Mouse (Mus musculus): Measurements from ENCODE around the gene Tnip3. TPM values are rescaled to one million over a fixed set of nuclear protein-coding genes. Genes with fewer than 3 reads are reported as not detected.

Gene Tnip3
- polyA plus RNA-seq, 1 experiment from 2014 or later = 0.10 TPM

- no peak overlapping the region for H3K4me3 ChIP-seq (replicated peaks)
- H3K9me3 ChIP-seq = no peaks in the 10 kb centered on the region
- no peaks in the 10 kb centered on the region for H3K36me3 ChIP-seq
- whole genome bisulfite sequencing = 48% methylated on average over 2 of the region's 2 CpGs
- no peaks in the 10 kb centered on the region for H3K27me3 ChIP-seq (replicated peaks)
- no peak overlapping the region for H3K9ac ChIP-seq
- H3K27ac ChIP-seq = no peak overlapping the region
- no peak overlapping the region for H3K4me2 ChIP-seq
- no peak for ATAC-seq (ENCODE audit: insufficient read depth, low FRiP score, low read depth)
- no peaks in the 10 kb centered on the region for H3K4me1 ChIP-seq
These were observed 15.0 kb downstream of the Tnip3 start for GRCm38 (mm10) chr6:65540138-65540537.

- ATAC-seq (ENCODE audit: insufficient read depth, low FRiP score, low read depth) = no peak
- H3K9ac ChIP-seq = no peak overlapping the region
- no peaks in the 10 kb centered on the region for H3K27me3 ChIP-seq (replicated peaks)
- H3K4me1 ChIP-seq = no peaks in the 10 kb centered on the region
- H3K4me3 ChIP-seq (replicated peaks) = no peak overlapping the region
- no peaks in the 10 kb centered on the region for H3K36me3 ChIP-seq
- H3K4me2 ChIP-seq = no peak overlapping the region
- H3K27ac ChIP-seq = no peak overlapping the region
- no peaks in the 10 kb centered on the region for H3K9me3 ChIP-seq
- WGBS = 69% methylated on average over 3 of the region's 3 CpGs
These were observed 16.0 kb downstream of the Tnip3 start for GRCm38 (mm10) chr6:65541094-65541493.

- no peak for ATAC-seq (ENCODE audit: insufficient read depth, low FRiP score, low read depth)
- no peaks in the 10 kb centered on the region for H3K36me3 ChIP-seq
These were observed 17.3 kb downstream of the Tnip3 start for GRCm38 (mm10) chr6:65542391-65542790.

DNA sequence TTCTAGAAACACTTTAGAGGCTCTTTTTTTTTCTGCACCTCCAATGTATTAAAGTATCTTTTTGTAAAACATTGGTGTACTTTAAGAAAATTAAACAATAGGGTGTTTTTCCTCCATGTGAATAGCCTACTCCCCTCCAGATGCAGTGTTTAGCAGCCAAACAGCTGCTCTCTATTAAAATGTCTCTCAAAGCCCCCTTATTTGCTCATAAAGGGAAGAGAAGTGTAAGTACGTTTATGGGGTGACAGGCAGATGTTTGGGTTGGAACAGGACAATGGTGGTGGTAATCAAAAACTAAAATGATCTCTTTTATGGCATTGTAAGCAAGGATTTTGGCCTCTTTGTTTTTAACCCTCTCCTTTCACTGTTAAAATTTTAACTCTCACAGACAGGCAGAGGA lies 17.8 kb downstream of the Tnip3 start:
- Histone ChIP-seq H3K4me3 (replicated peaks) (no peak overlapping the region), H3K36me3 (no peaks in the 10 kb centered on the region), H3K4me2 (no peak overlapping the region), H3K9me3 (no peaks in the 10 kb centered on the region), H3K27ac (no peak overlapping the region), H3K9ac (no peak overlapping the region), H3K4me1 (no peaks in the 10 kb centered on the region), H3K27me3 (replicated peaks) (no peaks in the 10 kb centered on the region)
- no peak for ATAC-seq (ENCODE audit: insufficient read depth, low FRiP score, low read depth)
- WGBS = 33% methylated on average over 1 of the region's 1 CpGs

More at GRCm38 (mm10) chr6:65542391-65542790, 17.3 kb downstream of the Tnip3 start:
- Histone ChIP-seq H3K9ac (no peak overlapping the region), H3K4me1 (no peaks in the 10 kb centered on the region), H3K27ac (no peak overlapping the region), H3K4me2 (no peak overlapping the region), H3K4me3 (replicated peaks) (no peak overlapping the region), H3K9me3 (no peaks in the 10 kb centered on the region), H3K27me3 (replicated peaks) (no peaks in the 10 kb centered on the region)
- 36% methylated on average over 3 of the region's 3 CpGs for WGBS

DNA sequence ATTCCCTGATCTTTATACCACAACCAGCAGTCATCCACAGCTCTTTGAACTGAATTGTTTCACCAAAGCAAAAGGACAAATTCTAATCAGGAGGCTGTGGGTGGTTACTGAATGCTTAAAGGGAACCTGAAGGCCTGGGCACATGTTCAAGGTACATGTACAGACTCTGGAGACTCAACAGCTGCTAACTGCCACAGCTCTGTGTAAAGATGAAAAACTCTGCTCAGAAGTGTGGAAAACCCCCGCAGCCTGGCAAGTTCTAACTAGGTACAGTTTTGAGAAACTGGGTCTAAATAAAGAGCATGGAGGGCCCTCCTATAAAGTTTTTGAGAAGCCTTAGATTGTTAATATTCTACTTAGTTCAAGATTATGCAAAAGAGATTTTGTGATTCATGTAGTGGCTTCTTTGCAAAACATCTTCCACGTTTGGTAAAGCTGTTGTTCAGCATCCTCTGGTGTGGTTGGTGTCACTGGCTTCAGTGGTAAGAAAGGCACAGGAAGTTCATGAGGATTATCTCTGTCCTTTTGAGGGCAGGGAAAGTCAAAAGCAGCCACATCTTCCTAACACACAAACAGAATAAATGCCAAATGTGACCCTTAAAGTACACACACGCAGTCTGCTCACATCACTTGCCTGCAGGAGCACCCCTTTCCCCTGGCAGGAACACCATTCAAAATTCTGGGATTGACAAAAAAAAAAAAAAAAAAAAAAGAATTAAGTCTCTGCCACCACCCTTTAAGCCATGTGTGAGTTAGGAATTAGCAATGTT lies 39.0 kb downstream of the Tnip3 start:
- no peaks in the 10 kb centered on the region for H3K9me3 ChIP-seq
- no peaks in the 10 kb centered on the region for H3K36me3 ChIP-seq
- ATAC-seq (ENCODE audit: insufficient read depth, low FRiP score, low read depth) = no peak
- H3K4me1 ChIP-seq = no peaks in the 10 kb centered on the region
- H3K9ac ChIP-seq = no peak overlapping the region
- H3K27me3 ChIP-seq (replicated peaks) = no peaks in the 10 kb centered on the region
- H3K27ac ChIP-seq = no peak overlapping the region
- no peak overlapping the region for H3K4me2 ChIP-seq
- WGBS = 71% methylated on average over 3 of the region's 3 CpGs
- H3K4me3 ChIP-seq (replicated peaks) = no peak overlapping the region

DNA sequence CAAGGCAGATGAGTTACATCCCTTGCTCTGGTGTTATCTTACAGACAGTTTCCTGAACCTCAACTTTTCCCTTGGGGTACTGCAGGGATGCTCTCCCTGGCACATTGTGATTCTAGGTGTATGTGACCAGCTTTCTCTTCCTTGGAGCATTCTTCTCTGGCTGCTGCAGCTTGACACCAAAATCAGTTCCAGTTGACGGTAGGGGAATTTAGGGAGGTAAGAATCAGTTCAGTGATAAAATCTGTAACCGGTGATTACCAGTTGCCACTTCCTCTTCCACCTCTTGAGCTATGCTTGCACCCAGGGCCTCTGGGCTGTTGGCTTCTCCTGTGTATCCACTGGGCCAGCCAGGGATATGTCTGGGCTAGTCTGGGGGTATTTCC lies 39.5 kb downstream of the Tnip3 start:
- 63% methylated on average over 2 of the region's 2 CpGs for whole genome bisulfite sequencing
- no peak overlapping the region for H3K4me2 ChIP-seq
- no peaks in the 10 kb centered on the region for H3K27me3 ChIP-seq (replicated peaks)

DNA sequence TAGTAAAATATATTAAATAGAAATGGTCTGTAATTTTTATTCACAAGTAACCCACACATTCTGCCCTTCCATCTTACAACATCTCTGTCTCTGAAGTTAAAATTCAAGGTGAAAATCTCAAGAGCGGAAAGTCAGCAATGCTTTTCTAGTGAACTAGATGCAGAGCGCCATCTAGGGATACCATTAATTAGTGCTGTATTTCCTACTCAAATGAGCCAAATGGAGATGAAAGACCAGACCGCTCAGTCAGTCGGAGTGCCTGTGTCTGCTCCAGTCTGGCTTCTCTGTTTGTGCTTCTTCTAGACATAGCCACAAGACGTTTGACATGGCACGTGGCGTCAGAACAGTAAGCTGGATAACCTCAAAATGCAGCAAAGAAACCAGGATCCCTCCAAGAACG lies 44.6 kb downstream of the Tnip3 start:
- no peak overlapping the region for H3K9ac ChIP-seq
- no peak overlapping the region for H3K4me2 ChIP-seq
- H3K36me3 ChIP-seq = no peaks in the 10 kb centered on the region
- H3K4me1 ChIP-seq = no peaks in the 10 kb centered on the region
- WGBS = 28% methylated on average over 8 of the region's 8 CpGs
- no peaks in the 10 kb centered on the region for H3K27me3 ChIP-seq (replicated peaks)
- no peaks in the 10 kb centered on the region for H3K9me3 ChIP-seq
- ATAC-seq (ENCODE audit: insufficient read depth, low FRiP score, low read depth) = no peak
- H3K27ac ChIP-seq = no peak overlapping the region
- H3K4me3 ChIP-seq (replicated peaks) = no peak overlapping the region

More for the DNA sequence above, 39.5 kb downstream of the Tnip3 start:
- Histone ChIP-seq H3K9ac (no peak overlapping the region), H3K4me1 (no peaks in the 10 kb centered on the region), H3K27ac (no peak overlapping the region), H3K9me3 (no peaks in the 10 kb centered on the region), H3K36me3 (no peaks in the 10 kb centered on the region), H3K4me3 (replicated peaks) (no peak overlapping the region)
- no peak for ATAC-seq (ENCODE audit: insufficient read depth, low FRiP score, low read depth)

GRCm38 (mm10) chr6:65578151-65578973 lies 53.2 kb downstream of the Tnip3 start:
- Histone ChIP-seq H3K36me3 (no peaks in the 10 kb centered on the region), H3K9me3 (no peaks in the 10 kb centered on the region), H3K4me2 (no peak overlapping the region), H3K27me3 (replicated peaks) (no peaks in the 10 kb centered on the region), H3K4me1 (no peaks in the 10 kb centered on the region), H3K4me3 (replicated peaks) (no peak overlapping the region), H3K27ac (no peak overlapping the region), H3K9ac (no peak overlapping the region)
- ATAC-seq (ENCODE audit: insufficient read depth, low FRiP score, low read depth) = no peak
- WGBS = 56% methylated on average over 8 of the region's 8 CpGs

- 71% methylated on average over 4 of the region's 4 CpGs for WGBS
- Histone ChIP-seq H3K27me3 (replicated peaks) (no peaks in the 10 kb centered on the region), H3K27ac (no peak overlapping the region), H3K4me2 (no peak overlapping the region), H3K9ac (no peak overlapping the region), H3K4me3 (replicated peaks) (no peak overlapping the region), H3K9me3 (no peaks in the 10 kb centered on the region), H3K4me1 (no peaks in the 10 kb centered on the region), H3K36me3 (no peaks in the 10 kb centered on the region)
- ATAC-seq (ENCODE audit: insufficient read depth, low FRiP score, low read depth) = no peak
These were observed 57.9 kb downstream of the Tnip3 start for GRCm38 (mm10) chr6:65583029-65583428.

GRCm38 (mm10) chr6:65584870-65585332 lies 59.8 kb downstream of the Tnip3 start:
- 26% methylated on average over 4 of the region's 4 CpGs for WGBS
- Histone ChIP-seq H3K9me3 (no peaks in the 10 kb centered on the region), H3K4me3 (replicated peaks) (no peak overlapping the region), H3K9ac (no peak overlapping the region), H3K36me3 (no peaks in the 10 kb centered on the region), H3K27me3 (replicated peaks) (no peaks in the 10 kb centered on the region), H3K4me2 (no peak overlapping the region), H3K27ac (no peak overlapping the region), H3K4me1 (no peaks in the 10 kb centered on the region)
- ATAC-seq (ENCODE audit: insufficient read depth, low FRiP score, low read depth) = no peak; the same call in 1 of the 2 replicates

- H3K4me2 ChIP-seq = no peak overlapping the region
- H3K4me3 ChIP-seq (replicated peaks) = no peak overlapping the region
- no peak overlapping the region; the same call in 1 of the 2 replicates for H3K27ac ChIP-seq
These were observed 60.4 kb downstream of the Tnip3 start for GRCm38 (mm10) chr6:65585333-65586053.

DNA sequence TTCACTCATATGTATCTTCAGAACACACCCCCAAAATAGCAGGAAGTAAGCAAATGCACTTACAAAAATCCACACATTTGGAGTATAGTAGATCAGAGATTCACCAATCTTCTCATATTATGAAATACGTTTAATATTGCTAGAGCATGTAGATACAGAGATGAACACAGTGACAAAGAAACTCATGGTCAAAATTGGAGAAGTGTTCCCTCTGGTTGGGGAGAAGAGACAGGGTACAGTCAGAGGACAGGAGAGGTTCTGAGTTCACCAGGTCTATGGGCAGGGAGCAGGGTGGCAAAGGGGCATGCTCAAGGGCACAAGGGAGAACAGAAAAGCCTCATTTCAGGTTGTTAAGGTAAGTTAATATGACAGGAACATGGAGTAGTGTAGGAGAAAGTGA lies 63.7 kb downstream of the Tnip3 start:
- 83% methylated on average over 1 of the region's 1 CpGs for WGBS

More at GRCm38 (mm10) chr6:65585333-65586053, 60.4 kb downstream of the Tnip3 start:
- Histone ChIP-seq H3K9ac (no peak overlapping the region), H3K36me3 (no peaks in the 10 kb centered on the region), H3K9me3 (no peaks in the 10 kb centered on the region), H3K4me1 (no peaks in the 10 kb centered on the region), H3K27me3 (replicated peaks) (no peaks in the 10 kb centered on the region)
- ATAC-seq (ENCODE audit: insufficient read depth, low FRiP score, low read depth) = no peak
- 56% methylated on average over 3 of the region's 3 CpGs for WGBS

More for the DNA sequence above, 63.7 kb downstream of the Tnip3 start:
- no peak overlapping the region for H3K27ac ChIP-seq
- H3K27me3 ChIP-seq (replicated peaks) = no peaks in the 10 kb centered on the region
- H3K4me1 ChIP-seq = no peaks in the 10 kb centered on the region
- no peak overlapping the region for H3K4me3 ChIP-seq (replicated peaks)
- H3K4me2 ChIP-seq = no peak overlapping the region
- no peak overlapping the region for H3K9ac ChIP-seq
- ATAC-seq (ENCODE audit: insufficient read depth, low FRiP score, low read depth) = no peak
- no peaks in the 10 kb centered on the region for H3K9me3 ChIP-seq
- H3K36me3 ChIP-seq = no peaks in the 10 kb centered on the region
